Mouse (Mus musculus): ENCODE measurements around the gene A830018L16Rik. TPM values are rescaled to one million over a fixed set of nuclear protein-coding genes. Genes with fewer than 3 reads are reported as not detected.
A peak's percentile ranks its signal among the peaks of the same experiment; 100 is the strongest.

Gene A830018L16Rik
- polyA plus RNA-seq, 1 experiment, result 32.6 TPM

DNA sequence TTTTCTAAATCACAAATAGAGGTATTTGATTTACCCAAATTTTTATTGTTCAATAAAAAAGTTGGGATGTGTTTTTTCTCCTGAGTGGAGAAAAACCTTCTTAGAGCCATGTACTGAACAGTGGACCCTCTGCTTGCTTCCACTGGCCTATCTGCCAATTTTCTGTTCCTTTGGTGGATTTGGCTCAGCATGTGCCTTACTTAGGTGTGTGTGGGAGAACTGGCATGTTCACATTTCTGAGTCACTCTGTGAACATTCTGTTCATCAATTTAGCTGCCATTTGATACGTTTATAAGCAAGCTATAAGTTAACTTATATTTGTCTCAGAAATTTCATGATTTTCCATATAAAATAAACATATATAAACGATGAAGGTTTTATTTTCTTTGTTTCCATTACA, 159.6 kb downstream of the A830018L16Rik start:
- H3K27ac ChIP-seq (ENCODE audit: insufficient read depth, low read length), result no peak overlapping the region
- no peak overlapping the region for H3K4me3 ChIP-seq (ENCODE audit: insufficient read depth, low read length)

DNA sequence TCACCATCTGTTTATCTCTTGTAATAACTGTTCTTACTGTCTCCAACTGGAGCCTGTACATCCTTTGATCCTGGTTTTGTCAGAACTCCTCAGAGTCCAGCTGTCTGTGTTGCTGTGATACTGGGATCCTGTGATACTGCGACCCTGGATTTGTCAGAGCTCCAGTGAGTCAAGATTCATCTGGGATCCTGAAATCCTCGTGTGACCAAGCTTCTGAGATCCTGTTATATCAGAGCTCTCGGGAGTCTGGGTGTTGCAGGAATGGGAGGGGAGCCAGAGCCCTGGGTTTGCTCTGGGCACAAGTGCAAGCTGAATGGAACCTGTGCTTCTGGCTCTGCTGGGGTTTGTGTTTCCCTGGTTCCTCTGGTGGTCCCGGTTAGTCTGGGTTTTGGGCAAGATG, 166.1 kb downstream of the A830018L16Rik start:
- H3K4me3 ChIP-seq (ENCODE audit: insufficient read depth, low read length), result no peak overlapping the region
- H3K27ac ChIP-seq (ENCODE audit: insufficient read depth, low read length), result peak overlapping the region; percentile 82
- peaks cover 7% of the 10 kb centered on the region; the same call in 1 of the 2 replicates for H3K4me1 ChIP-seq (ENCODE audit: control insufficient read depth, insufficient read depth, low read length)
- no peak for TF ChIP-seq CTCF (IDR thresholded peaks at IDR 0.05; ENCODE audit: extremely low read depth, insufficient read depth, low read length)
- TF ChIP-seq POLR2A (IDR thresholded peaks at IDR 0.05; ENCODE audit: extremely low read depth, insufficient read depth, low read length), result no peak

More for the DNA sequence above, 159.6 kb downstream of the A830018L16Rik start:
- TF ChIP-seq CTCF (IDR thresholded peaks at IDR 0.05; ENCODE audit: extremely low read depth, insufficient read depth, low read length) (no peak), POLR2A (IDR thresholded peaks at IDR 0.05; ENCODE audit: extremely low read depth, insufficient read depth, low read length) (no peak)
- H3K4me1 ChIP-seq (ENCODE audit: control insufficient read depth, insufficient read depth, low read length), result no peaks in the 10 kb centered on the region

- Histone ChIP-seq H3K4me3 (ENCODE audit: insufficient read depth, low read length) (no peak overlapping the region), H3K27ac (ENCODE audit: insufficient read depth, low read length) (no peak overlapping the region), H3K4me1 (ENCODE audit: control insufficient read depth, insufficient read depth, low read length) (no peaks in the 10 kb centered on the region)
- no peak for TF ChIP-seq POLR2A (IDR thresholded peaks at IDR 0.05; ENCODE audit: extremely low read depth, insufficient read depth, low read length)
- TF ChIP-seq CTCF (IDR thresholded peaks at IDR 0.05; ENCODE audit: extremely low read depth, insufficient read depth, low read length), result no peak
Observed at GRCm38 (mm10) chr1:11588305-11588704, 174.4 kb downstream of the A830018L16Rik start.

- no peak for TF ChIP-seq POLR2A (IDR thresholded peaks at IDR 0.05; ENCODE audit: extremely low read depth, insufficient read depth, low read length)
- no peak for TF ChIP-seq CTCF (IDR thresholded peaks at IDR 0.05; ENCODE audit: extremely low read depth, insufficient read depth, low read length)
- Histone ChIP-seq H3K27ac (ENCODE audit: insufficient read depth, low read length) (no peak overlapping the region), H3K4me1 (ENCODE audit: control insufficient read depth, insufficient read depth, low read length) (no peaks in the 10 kb centered on the region), H3K4me3 (ENCODE audit: insufficient read depth, low read length) (no peak overlapping the region)
Observed at GRCm38 (mm10) chr1:11650137-11650536, 236.2 kb downstream of the A830018L16Rik start.

GRCm38 (mm10) chr1:11652773-11653172, 238.9 kb downstream of the A830018L16Rik start:
- H3K27ac ChIP-seq (ENCODE audit: insufficient read depth, low read length), result no peak overlapping the region
- H3K4me1 ChIP-seq (ENCODE audit: control insufficient read depth, insufficient read depth, low read length), result no peaks in the 10 kb centered on the region
- no peak overlapping the region for H3K4me3 ChIP-seq (ENCODE audit: insufficient read depth, low read length)
- TF ChIP-seq POLR2A (IDR thresholded peaks at IDR 0.05; ENCODE audit: extremely low read depth, insufficient read depth, low read length), result no peak
- TF ChIP-seq CTCF (IDR thresholded peaks at IDR 0.05; ENCODE audit: extremely low read depth, insufficient read depth, low read length), result no peak

DNA sequence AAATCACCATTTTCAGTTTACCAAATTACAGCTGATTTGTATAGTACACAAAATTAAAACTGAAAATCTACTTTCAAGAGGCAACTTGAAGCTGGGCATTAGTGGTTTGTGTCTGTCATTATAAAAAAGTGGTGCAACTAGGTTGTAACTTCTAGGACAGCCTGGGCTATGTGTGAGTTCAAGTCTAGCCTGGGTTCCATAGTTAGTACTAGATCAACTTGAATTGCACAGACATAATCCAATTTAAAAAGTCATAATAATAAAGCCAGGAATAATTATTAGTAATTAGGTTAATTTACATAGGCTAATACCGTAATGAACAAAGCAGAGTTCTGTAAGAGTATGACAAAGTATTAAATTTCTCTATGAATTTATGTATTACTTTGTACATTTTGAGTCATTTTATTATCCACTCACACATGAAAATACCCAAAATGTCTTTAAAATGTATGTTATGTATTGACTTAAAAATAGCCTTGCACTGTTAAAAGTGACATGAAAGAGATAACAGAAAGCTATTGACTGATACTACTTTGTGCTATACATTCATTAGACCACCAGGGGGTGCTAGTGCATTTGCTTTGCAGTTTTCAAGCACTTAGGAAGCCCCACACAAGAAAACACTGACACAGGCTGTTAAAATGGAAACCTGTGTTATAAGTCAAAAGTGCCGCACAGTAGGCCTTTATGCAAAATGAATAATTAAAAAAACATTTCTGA, 243.6 kb downstream of the A830018L16Rik start:
- TF ChIP-seq CTCF (IDR thresholded peaks at IDR 0.05; ENCODE audit: extremely low read depth, insufficient read depth, low read length), result peak; percentile 61
- TF ChIP-seq POLR2A (IDR thresholded peaks at IDR 0.05; ENCODE audit: extremely low read depth, insufficient read depth, low read length), result no peak
- H3K4me3 ChIP-seq (ENCODE audit: insufficient read depth, low read length), result no peak overlapping the region

DNA sequence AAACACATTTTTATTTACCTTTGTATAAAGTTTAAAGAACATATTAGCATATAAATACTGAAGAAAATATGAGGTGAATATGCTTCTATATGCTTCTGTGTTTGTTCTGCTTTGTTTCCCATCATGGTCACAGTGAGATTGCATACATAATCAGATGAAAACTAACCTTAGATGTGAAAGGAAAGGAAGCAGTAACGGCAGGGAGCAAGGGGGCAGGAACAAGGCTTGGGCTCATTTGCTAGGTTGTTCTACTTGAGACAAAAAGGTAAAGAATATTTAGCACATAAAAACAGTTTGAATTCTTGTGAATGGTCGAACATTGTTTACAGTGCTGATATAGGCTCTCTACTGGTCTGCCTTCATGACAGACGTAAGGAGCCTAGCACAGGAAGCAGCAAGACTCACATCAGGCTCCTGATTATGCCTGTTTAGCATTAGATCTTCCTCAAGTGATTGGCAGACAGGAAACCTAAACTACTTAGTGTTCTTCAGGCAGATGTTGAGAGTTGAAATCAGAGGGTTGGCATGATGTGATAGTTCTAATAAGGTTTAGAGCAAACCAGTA, 244.2 kb downstream of the A830018L16Rik start:
- H3K4me3 ChIP-seq (ENCODE audit: insufficient read depth, low read length), result no peak overlapping the region
- H3K4me1 ChIP-seq (ENCODE audit: control insufficient read depth, insufficient read depth, low read length), result no peaks in the 10 kb centered on the region
- TF ChIP-seq POLR2A (IDR thresholded peaks at IDR 0.05; ENCODE audit: extremely low read depth, insufficient read depth, low read length) (no peak), CTCF (IDR thresholded peaks at IDR 0.05; ENCODE audit: extremely low read depth, insufficient read depth, low read length) (no peak)
- H3K27ac ChIP-seq (ENCODE audit: insufficient read depth, low read length), result no peak overlapping the region

More for the DNA sequence above, 243.6 kb downstream of the A830018L16Rik start:
- no peak overlapping the region for H3K27ac ChIP-seq (ENCODE audit: insufficient read depth, low read length)
- no peaks in the 10 kb centered on the region for H3K4me1 ChIP-seq (ENCODE audit: control insufficient read depth, insufficient read depth, low read length)

GRCm38 (mm10) chr1:11744749-11745314, 330.9 kb downstream of the A830018L16Rik start:
- TF ChIP-seq POLR2A (IDR thresholded peaks at IDR 0.05; ENCODE audit: extremely low read depth, insufficient read depth, low read length), result no peak
- TF ChIP-seq CTCF (IDR thresholded peaks at IDR 0.05; ENCODE audit: extremely low read depth, insufficient read depth, low read length), result no peak
- Histone ChIP-seq H3K4me3 (ENCODE audit: insufficient read depth, low read length) (no peak overlapping the region), H3K27ac (ENCODE audit: insufficient read depth, low read length) (no peak overlapping the region), H3K4me1 (ENCODE audit: control insufficient read depth, insufficient read depth, low read length) (no peaks in the 10 kb centered on the region)

- Histone ChIP-seq H3K27ac (ENCODE audit: insufficient read depth, low read length) (no peak overlapping the region), H3K4me3 (ENCODE audit: insufficient read depth, low read length) (no peak overlapping the region), H3K4me1 (ENCODE audit: control insufficient read depth, insufficient read depth, low read length) (no peaks in the 10 kb centered on the region)
- TF ChIP-seq POLR2A (IDR thresholded peaks at IDR 0.05; ENCODE audit: extremely low read depth, insufficient read depth, low read length) (no peak), CTCF (IDR thresholded peaks at IDR 0.05; ENCODE audit: extremely low read depth, insufficient read depth, low read length) (no peak)
Observed at GRCm38 (mm10) chr1:11748424-11748823, 334.5 kb downstream of the A830018L16Rik start.

DNA sequence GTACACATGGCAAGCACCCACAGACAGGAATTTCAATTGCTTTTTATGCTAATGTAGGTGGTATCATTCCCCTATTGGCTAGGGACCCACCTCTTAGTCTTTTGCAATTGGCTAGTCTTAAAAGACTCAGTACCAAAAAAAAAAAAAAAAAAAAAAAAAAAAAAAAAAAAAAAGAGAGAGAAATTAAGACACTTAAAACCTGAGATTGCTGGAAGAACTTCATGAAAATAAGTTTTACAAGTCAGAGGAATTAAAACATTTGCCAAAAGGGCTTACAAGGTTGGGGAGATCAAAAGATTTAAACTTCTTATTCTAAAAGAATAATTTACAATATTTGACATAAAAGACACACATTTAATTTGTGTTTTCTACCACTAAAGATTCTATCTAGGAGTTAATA, 336.2 kb downstream of the A830018L16Rik start:
- Histone ChIP-seq H3K4me3 (ENCODE audit: insufficient read depth, low read length) (no peak overlapping the region), H3K4me1 (ENCODE audit: control insufficient read depth, insufficient read depth, low read length) (no peaks in the 10 kb centered on the region), H3K27ac (ENCODE audit: insufficient read depth, low read length) (no peak overlapping the region)
- no peak for TF ChIP-seq CTCF (IDR thresholded peaks at IDR 0.05; ENCODE audit: extremely low read depth, insufficient read depth, low read length)
- no peak for TF ChIP-seq POLR2A (IDR thresholded peaks at IDR 0.05; ENCODE audit: extremely low read depth, insufficient read depth, low read length)
